ENCODE assay signal across 1 mouse cellular context in genomic region chr10:41953528-41953864, GRCm38 (mm10).
TF ChIP-seq lines count a peak whose summit lies in the region.

No protein-coding gene starts in this region.

TF ChIP-seq in MEL, 35 proteins besides CTCF, POLR2A, EP300 and RAD21 (continued from another document):
- TF ChIP-seq NRF1 (IDR thresholded peaks at IDR 0.05; ENCODE audit: insufficient read depth, low read depth, low read length, poor library complexity, severe bottlenecking) (0 out of 2 replicates have a peak, but pooled peaks have one; percentile 18), ETS1 (IDR thresholded peaks at IDR 0.05; ENCODE audit: low read depth, low read length) (peak; percentile 71)
